8 mouse cellular contexts compared by ENCODE assay signal in genomic region chr3:104643810-104644270, GRCm38 (mm10). TPM values are rescaled to one million over a fixed set of nuclear protein-coding genes. Genes with fewer than 3 reads are reported as not detected.
DNase-seq lines count a peak whose midpoint lies in the region; ATAC-seq and TF ChIP-seq lines count a peak whose summit lies in the region.
"Had no signal": no experiment of that assay in that cellular context is flagged by ENCODE, and none has a peak within 500 bp of the region (broad histone marks: within the 10 kb centered on the region; RNA-seq: fewer than 3 reads in every experiment).

No protein-coding gene starts in this region.

- peak; percentile 90 for TF ChIP-seq CTCF in liver, postnatal 0 days (IDR thresholded peaks at IDR 0.05; ENCODE audit: low read depth)

- H3K27me3 ChIP-seq in heart, embryonic 15.5 days = no peaks in the 10 kb centered on the region
- H3K27me3 ChIP-seq in liver, postnatal 0 days (ENCODE audit: insufficient read depth, low read length) = no peaks in the 10 kb centered on the region
- H3K27me3 ChIP-seq: limb, embryonic 15.5 days had no signal

- peak overlapping the region; percentile 21; the same call in 1 of the 2 replicates for H3K27ac ChIP-seq in heart, embryonic 15.5 days
- peak overlapping the region; percentile 62; the same call in 1 of the 2 replicates for H3K27ac ChIP-seq in liver, postnatal 0 days (ENCODE audit: low read depth)
- H3K27ac ChIP-seq: limb, embryonic 15.5 days had no signal

- no peak for ATAC-seq in heart, embryonic 15.5 days (replicated peaks; ENCODE audit: insufficient number of reproducible peaks, insufficient read depth, low FRiP score, low read depth)
- peak; percentile 74 for ATAC-seq in liver, postnatal 0 days

- no peak overlapping the region for H3K4me2 ChIP-seq in heart, embryonic 15.5 days
- H3K4me2 ChIP-seq in liver, postnatal 0 days (ENCODE audit: low read depth, low read length) = peak overlapping the region; percentile 35
- H3K4me2 ChIP-seq: limb, embryonic 15.5 days had no signal

- H3K4me3 ChIP-seq in heart, embryonic 15.5 days = no peak overlapping the region
- H3K4me3 ChIP-seq in liver, postnatal 0 days (ENCODE audit: low read depth, low read length) = no peak overlapping the region
- H3K4me3 ChIP-seq: limb, embryonic 15.5 days had no signal

- DNase-seq in ES-CJ7 (ENCODE audit: low read depth, low spot score) = peak; percentile 66
- DNase-seq in adrenal gland, adult 2 months = peak; percentile 67
- peak; percentile 45 for DNase-seq in embryo, embryonic 11.5 days (ENCODE audit: low read depth, low spot score)
- DNase-seq in kidney, postnatal 25 days = peak; percentile 67 to 71
- peak; percentile 61 for DNase-seq in liver, postnatal 0 days
- peak; percentile 40 for DNase-seq in retina, postnatal 7 days (ENCODE audit: low read depth, low spot score)

- no peaks in the 10 kb centered on the region for H3K9me3 ChIP-seq in heart, embryonic 15.5 days (replicated peaks)
- H3K9me3 ChIP-seq in liver, postnatal 0 days (ENCODE audit: low read length) = no peaks in the 10 kb centered on the region
- H3K9me3 ChIP-seq: limb, embryonic 15.5 days had no signal

- H3K9ac ChIP-seq in heart, embryonic 15.5 days = no peak overlapping the region
- no peak overlapping the region for H3K9ac ChIP-seq in liver, postnatal 0 days (replicated peaks)
- H3K9ac ChIP-seq: limb, embryonic 15.5 days had no signal

- peaks cover 36% of the 10 kb centered on the region for H3K4me1 ChIP-seq in heart, embryonic 15.5 days (replicated peaks)
- peaks cover 61% of the 10 kb centered on the region for H3K4me1 ChIP-seq in liver, postnatal 0 days (ENCODE audit: insufficient read depth)

- H3K36me3 ChIP-seq in heart, embryonic 15.5 days = no peaks in the 10 kb centered on the region
- peaks cover 6% of the 10 kb centered on the region; the same call in 1 of the 2 replicates for H3K36me3 ChIP-seq in liver, postnatal 0 days (replicated peaks; ENCODE audit: insufficient read depth, low read length)
- H3K36me3 ChIP-seq: limb, embryonic 15.5 days had no signal

- TF ChIP-seq EP300 in liver, postnatal 0 days (IDR thresholded peaks at IDR 0.05; ENCODE audit: low read depth) = no peak

- 4% methylated on average over 2 of the region's 2 CpGs for WGBS in heart, embryonic 15.5 days
- 5% methylated on average over 2 of the region's 2 CpGs for WGBS in liver, postnatal 0 days (ENCODE audit: insufficient replicate concordance)

RNA-seq across cellular contexts. Expression of gene Slc16a1, which starts 5.4 kb away (rescaled TPM):
- 10 to 100 TPM; 51.5 to 60.9 TPM for total RNA-seq in adrenal gland, adult 2 months (2021)
- 18.4 and 29.5 TPM in 2 replicates for polyA plus RNA-seq in adrenal gland, adult 2 months (2012; rRNA removed)
- polyA plus RNA-seq in heart, embryonic 15.5 days (2015; fragmentation: Nextera tagmentation; extraction: Ambion mirVana) = 70.7 and 70.8 TPM in 2 replicates
- 62.7 and 69.6 TPM in 2 replicates for polyA plus RNA-seq in liver, postnatal 0 days (2015; fragmentation: Nextera tagmentation; extraction: Ambion mirVana)
